Comparison of ENCODE assay signal across 8 mouse cellular contexts in the genomic region with DNA sequence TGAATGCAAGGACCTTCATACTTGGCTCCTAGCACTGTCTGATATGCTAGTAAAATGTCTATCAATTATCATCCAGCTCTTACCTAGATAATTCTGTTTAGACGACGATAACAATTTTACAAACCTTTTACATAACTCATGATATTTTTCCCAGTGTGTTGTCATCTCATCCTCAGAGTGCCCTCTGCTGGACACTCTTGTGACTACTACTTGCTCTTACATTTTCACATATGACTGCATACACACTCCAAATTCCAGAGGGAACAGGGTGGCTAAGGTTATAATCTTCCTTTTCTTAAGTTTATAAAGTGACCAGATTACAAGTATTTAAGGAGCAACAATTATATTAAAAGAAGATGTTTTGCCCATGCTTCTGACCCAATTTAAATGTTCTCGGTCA.
DNase-seq lines count a peak whose midpoint lies in the region; ATAC-seq and TF ChIP-seq lines count a peak whose summit lies in the region.

No protein-coding gene starts in this region.

- TF ChIP-seq CTCF in liver, embryonic 14.5 days (IDR thresholded peaks at IDR 0.05; ENCODE audit: low read depth): peak; percentile 38; the same call in 1 of the 2 replicates

- no peaks in the 10 kb centered on the region for H3K36me3 ChIP-seq in ES-E14 (ENCODE audit: control insufficient read depth, insufficient read depth, low read length, poor library complexity, severe bottlenecking)
- no peaks in the 10 kb centered on the region for H3K36me3 ChIP-seq in liver, embryonic 14.5 days (replicated peaks; ENCODE audit: control insufficient read depth, insufficient read depth, low read depth)

- H3K4me3 ChIP-seq in ES-E14 (ENCODE audit: insufficient read depth in 1 of 2, low read depth in 1 of 2, low read length in 2 of 2, poor library complexity in 1 of 2, severe bottlenecking in 1 of 2): no peak overlapping the region
- no peak overlapping the region for H3K4me3 ChIP-seq in liver, embryonic 14.5 days (ENCODE audit: insufficient read depth in 1 of 2, low read depth in 2 of 2, low read length in 2 of 2)

- no peak for ATAC-seq in liver, embryonic 14.5 days (ENCODE audit: insufficient read depth)

- TF ChIP-seq EP300 in liver, embryonic 14.5 days (IDR thresholded peaks at IDR 0.05; ENCODE audit: low read depth): no peak

- no peak overlapping the region for H3K9ac ChIP-seq in ES-E14 (ENCODE audit: insufficient read depth, low read depth, low read length, poor library complexity, severe bottlenecking)
- H3K9ac ChIP-seq in liver, embryonic 14.5 days (replicated peaks): no peak overlapping the region

- in situ Hi-C loops in ES-E14 (cut with MboI; ENCODE audit: low sequenced_read_pairs in 2 of 2, unreplicated experiment in 2 of 2): no loop called here

- no peaks in the 10 kb centered on the region for H3K27me3 ChIP-seq in liver, embryonic 14.5 days (ENCODE audit: control insufficient read depth, insufficient read depth, low read length)

- DNase-seq in heart, postnatal 4 days: peak; percentile 41
- no peak for DNase-seq in heart, adult 11 months
- DNase-seq in ES-E14 (ENCODE audit: low read depth, low spot score): peak; percentile 40
- peak; percentile 47 for DNase-seq in brain, embryonic 18.5 days (ENCODE audit: low read depth, low spot score)
- peak; percentile 14 for DNase-seq in induced T-regulatory cell, adult 2 months (ENCODE audit: low read depth)
- DNase-seq in liver, embryonic 14.5 days (ENCODE audit: low read depth in 3 of 3, low spot score in 3 of 3): no peak
- no peak for DNase-seq in thymus, postnatal 14 days
- DNase-seq in lung, postnatal 4 days: no peak

- 46% methylated on average over 3 of the region's 3 CpGs for WGBS in liver, embryonic 14.5 days (ENCODE audit: insufficient replicate concordance)

- no peaks in the 10 kb centered on the region for H3K9me3 ChIP-seq in ES-E14 (ENCODE audit: control insufficient read depth, insufficient read depth, low read depth, low read length)
- no peaks in the 10 kb centered on the region for H3K9me3 ChIP-seq in liver, embryonic 14.5 days (ENCODE audit: control insufficient read depth, low read length)

- no peaks in the 10 kb centered on the region for H3K4me1 ChIP-seq in ES-E14 (ENCODE audit: control insufficient read depth in 2 of 2, insufficient read depth in 2 of 2, low read length in 2 of 2, poor library complexity in 1 of 2)
- H3K4me1 ChIP-seq in liver, embryonic 14.5 days (replicated peaks; ENCODE audit: control insufficient read depth in 2 of 2, insufficient read depth in 2 of 2, low read length in 1 of 2): no peaks in the 10 kb centered on the region

- H3K27ac ChIP-seq in ES-E14 (ENCODE audit: insufficient read depth, low read depth, low read length, poor library complexity, severe bottlenecking): no peak overlapping the region
- H3K27ac ChIP-seq in liver, embryonic 14.5 days: no peak overlapping the region

- H3K4me2 ChIP-seq in liver, embryonic 14.5 days (ENCODE audit: low read depth): no peak overlapping the region

TF ChIP-seq in ES-E14, 5 proteins besides CTCF, POLR2A, EP300 and RAD21:
- TF ChIP-seq ZC3H11A (IDR thresholded peaks at IDR 0.05; ENCODE audit: borderline replicate concordance, low read depth, low read length) (peak; percentile 65; the same call in 1 of the 2 replicates), HCFC1 (IDR thresholded peaks at IDR 0.05; ENCODE audit: borderline replicate concordance, insufficient read depth, low read length) (no peak)

Comparison
In these comparisons a context has a peak if more than half of its experiments do, and no peak if none do; other contexts are left out.
1. DNase-seq: peak in heart, postnatal 4 days (single experiment), ES-E14 (single experiment), brain, embryonic 18.5 days (single experiment) and induced T-regulatory cell, adult 2 months (single experiment); none in heart, adult 11 months (single experiment), liver, embryonic 14.5 days (0 of 3), thymus, postnatal 14 days (single experiment) and lung, postnatal 4 days (0 of 2).